Mouse (Mus musculus) layer of hippocampus, adult 9-10 months (tissue): ENCODE measurements around the gene Osbpl3.

Experiments
- DNase-seq: peaks from one replicate; pipeline ENCODE4 v3.0.0; 2022; ENCODE audit warnings: low spot score

Gene Osbpl3

GRCm38 (mm10) chr6:50371501-50372086 lies 84.4 kb downstream of the Osbpl3 start:
- DNase-seq = no peak

GRCm38 (mm10) chr6:50368502-50369292 lies 87.3 kb downstream of the Osbpl3 start:
- no peak for DNase-seq

GRCm38 (mm10) chr6:50367836-50368235 lies 88.2 kb downstream of the Osbpl3 start:
- DNase-seq = no peak

GRCm38 (mm10) chr6:50366724-50367123 lies 89.3 kb downstream of the Osbpl3 start:
- no peak for DNase-seq

- no peak for DNase-seq
Observed at GRCm38 (mm10) chr6:50366319-50366718, 89.7 kb downstream of the Osbpl3 start.

GRCm38 (mm10) chr6:50364364-50364763 lies 91.6 kb downstream of the Osbpl3 start:
- no peak for DNase-seq

GRCm38 (mm10) chr6:50363385-50363784 lies 92.6 kb downstream of the Osbpl3 start:
- DNase-seq = no peak

GRCm38 (mm10) chr6:50362704-50363261 lies 93.2 kb downstream of the Osbpl3 start:
- no peak for DNase-seq

GRCm38 (mm10) chr6:50362196-50362595 lies 93.8 kb downstream of the Osbpl3 start:
- no peak for DNase-seq

GRCm38 (mm10) chr6:50358104-50358679 lies 97.8 kb downstream of the Osbpl3 start:
- DNase-seq = no peak

- DNase-seq = no peak
Observed at GRCm38 (mm10) chr6:50354688-50355660, 101.0 kb downstream of the Osbpl3 start.

GRCm38 (mm10) chr6:50352812-50353211 lies 103.2 kb downstream of the Osbpl3 start:
- no peak for DNase-seq

- DNase-seq = no peak
Observed at GRCm38 (mm10) chr6:50350911-50351310, 105.1 kb downstream of the Osbpl3 start.

- DNase-seq = no peak
Observed at GRCm38 (mm10) chr6:50348619-50349018, 107.4 kb downstream of the Osbpl3 start.

- no peak for DNase-seq
Observed at GRCm38 (mm10) chr6:50346204-50346603, 109.8 kb downstream of the Osbpl3 start.

GRCm38 (mm10) chr6:50340226-50340906 lies 115.6 kb downstream of the Osbpl3 start:
- no peak for DNase-seq

- DNase-seq = no peak
Observed at GRCm38 (mm10) chr6:50337431-50337830, 118.6 kb downstream of the Osbpl3 start.

GRCm38 (mm10) chr6:50336376-50336775 lies 119.6 kb downstream of the Osbpl3 start:
- no peak for DNase-seq

- DNase-seq = no peak
Observed at GRCm38 (mm10) chr6:50334846-50335821, 120.9 kb downstream of the Osbpl3 start.

GRCm38 (mm10) chr6:50333346-50333745 lies 122.7 kb downstream of the Osbpl3 start:
- no peak for DNase-seq
